Mouse (Mus musculus) intestine, embryonic 15.5 days (tissue): ENCODE data around the gene Peg3. TPM values are rescaled to one million over a fixed set of nuclear protein-coding genes. Genes with fewer than 3 reads are reported as not detected.
A peak's percentile ranks its signal among the peaks of the same experiment; 100 is the strongest.
"Not testable (repeated sequence)": the region's sequence is repeated elsewhere in the genome, so short reads cannot be mapped to it uniquely, and the experiment has no call there.

Experiments used
- ATAC-seq: fragments of 200-750 bp; cut with Nextera tagmentation; 2 replicates; pipeline ENCODE4 v1.8.0; 2017; ENCODE audit warnings: moderate TSS enrichment, moderate library complexity
- H3K27ac ChIP-seq: fragments of 300-500 bp; sonication (generic); 2 replicates; pipeline ENCODE4 v1.5.1; 2015; ENCODE audit warnings: mild to moderate bottlenecking, inconsistent platforms
- H3K27me3 ChIP-seq: fragments of 300-500 bp; sonication (generic); replicated peaks from 2 replicates; pipeline ENCODE4 v1.6.1; 2015; ENCODE audit warnings: inconsistent platforms
- H3K36me3 ChIP-seq: fragments of 300-500 bp; sonication (generic); 2 replicates; pipeline ENCODE4 v1.6.1; 2015; ENCODE audit warnings: inconsistent platforms
- H3K4me1 ChIP-seq: fragments of 300-500 bp; sonication (generic); replicated peaks from 2 replicates; pipeline ENCODE4 v1.6.1; 2015; ENCODE audit warnings: inconsistent platforms
- H3K4me2 ChIP-seq: fragments of 300-500 bp; sonication (generic); replicated peaks from 2 replicates; pipeline ENCODE4 v1.6.1; 2015; ENCODE audit warnings: mild to moderate bottlenecking, inconsistent platforms
- H3K4me3 ChIP-seq: fragments of 300-500 bp; sonication (generic); replicated peaks from 2 replicates; pipeline ENCODE4 v1.5.1; 2015; ENCODE audit warnings: inconsistent platforms
- H3K9ac ChIP-seq: fragments of 300-500 bp; sonication (generic); 2 replicates; pipeline ENCODE4 v1.6.1; 2015; ENCODE audit warnings: inconsistent platforms
- H3K9me3 ChIP-seq: fragments of 300-500 bp; sonication (generic); 2 replicates; pipeline ENCODE4 v1.6.1; 2016; ENCODE audit warnings: inconsistent platforms
- WGBS: fragments of 180-500 bp; shearing (Covaris S2); methylation state at CpG from one replicate; pipeline ENCODE4 v1.1.7; 2015; 5-methylcytosine and 5-hydroxymethylcytosine counted together
- polyA plus RNA-seq: library from polyadenylated mRNA; unstranded; fragments of >200 nt; fragmentation: Nextera tagmentation; extraction: Ambion mirVana; gene quantifications from 2 replicates; pipeline ENCODE4 v1.2.1, GENCODE M21; 2015

Gene Peg3
- 103 and 113 TPM in 2 replicates for polyA plus RNA-seq

- no peaks in the 10 kb centered on the region for H3K27me3 ChIP-seq
- peak within 1 kb of the TSS; percentile 48 for H3K4me3 ChIP-seq
- ATAC-seq, result peak; percentile 46
- peaks cover 5% of the 10 kb centered on the region; the same call in 1 of the 2 replicates for H3K9me3 ChIP-seq
- H3K36me3 ChIP-seq, result no peaks in the 10 kb centered on the region
- peak within 1 kb of the TSS; percentile 66 for H3K4me2 ChIP-seq
- H3K27ac ChIP-seq, result peak within 1 kb of the TSS; percentile 87
- peak within 1 kb of the TSS; percentile 53 for H3K9ac ChIP-seq
- WGBS, result 40% methylated on average over 24 of the region's 24 CpGs
- H3K4me1 ChIP-seq, result no peaks in the 10 kb centered on the region
Observed at GRCm38 (mm10) chr7:6730241-6730640, at the start of gene Peg3, which contains the start of gene Usp29. Peg3 (minus strand) TSS chr7:6730431. Usp29 (plus strand) TSS chr7:6730578.

- Histone ChIP-seq H3K27me3 (no peaks in the 10 kb centered on the region), H3K4me1 (peaks cover 36% of the 10 kb centered on the region), H3K4me3 (no peak overlapping the region), H3K9me3 (no peaks in the 10 kb centered on the region), H3K4me2 (no peak overlapping the region), H3K36me3 (no peaks in the 10 kb centered on the region), H3K27ac (no peak overlapping the region), H3K9ac (no peak overlapping the region)
- ATAC-seq, result no peak
- WGBS, result 77% methylated on average over 5 of the region's 5 CpGs
Observed at GRCm38 (mm10) chr7:6779172-6779571, 48.9 kb upstream of the Peg3 start.

- Histone ChIP-seq H3K4me1 (peaks cover 33% of the 10 kb centered on the region), H3K9me3 (no peaks in the 10 kb centered on the region), H3K27ac (peak overlapping the region; percentile 61), H3K27me3 (no peaks in the 10 kb centered on the region), H3K4me3 (no peak overlapping the region), H3K36me3 (no peaks in the 10 kb centered on the region), H3K4me2 (no peak overlapping the region), H3K9ac (no peak overlapping the region)
- 13% methylated on average over 4 of the region's 4 CpGs for WGBS
- ATAC-seq, result peak; percentile 50
Observed at GRCm38 (mm10) chr7:6777689-6778088, 47.5 kb upstream of the Peg3 start.

GRCm38 (mm10) chr7:6777107-6777506 is 46.9 kb upstream of the Peg3 start:
- ATAC-seq, result peak; percentile 52
- no peaks in the 10 kb centered on the region for H3K27me3 ChIP-seq
- no peaks in the 10 kb centered on the region for H3K36me3 ChIP-seq
- WGBS, result 29% methylated on average over 2 of the region's 2 CpGs
- no peak overlapping the region for H3K4me2 ChIP-seq
- no peak overlapping the region for H3K4me3 ChIP-seq
- H3K9ac ChIP-seq, result no peak overlapping the region
- H3K4me1 ChIP-seq, result peaks cover 32% of the 10 kb centered on the region
- no peaks in the 10 kb centered on the region for H3K9me3 ChIP-seq
- H3K27ac ChIP-seq, result peak overlapping the region; percentile 61

GRCm38 (mm10) chr7:6776314-6777059 is 46.3 kb upstream of the Peg3 start:
- peaks cover 26% of the 10 kb centered on the region for H3K4me1 ChIP-seq
- no peak overlapping the region for H3K4me2 ChIP-seq
- peak overlapping the region; percentile 61 for H3K27ac ChIP-seq

GRCm38 (mm10) chr7:6773865-6774413 is 43.7 kb upstream of the Peg3 start:
- ATAC-seq, result peak; percentile 50
- H3K4me1 ChIP-seq, result peaks cover 32% of the 10 kb centered on the region
- not testable (repeated sequence) for H3K27me3 ChIP-seq, H3K27ac ChIP-seq, H3K9ac ChIP-seq, H3K4me3 ChIP-seq, H3K36me3 ChIP-seq, H3K4me2 ChIP-seq, H3K9me3 ChIP-seq
- WGBS, result 40% methylated on average over 11 of the region's 11 CpGs

More at GRCm38 (mm10) chr7:6776314-6777059, 46.3 kb upstream of the Peg3 start:
- no peak for ATAC-seq
- H3K4me3 ChIP-seq, result no peak overlapping the region
- no peaks in the 10 kb centered on the region for H3K27me3 ChIP-seq
- 79% methylated on average over 10 of the region's 10 CpGs for WGBS
- H3K36me3 ChIP-seq, result no peaks in the 10 kb centered on the region
- H3K9me3 ChIP-seq, result no peaks in the 10 kb centered on the region
- H3K9ac ChIP-seq, result no peak overlapping the region

- no peak overlapping the region for H3K9ac ChIP-seq
- H3K27me3 ChIP-seq, result no peaks in the 10 kb centered on the region
- peak overlapping the region; percentile 24 for H3K27ac ChIP-seq
- no peaks in the 10 kb centered on the region for H3K36me3 ChIP-seq
- 0% methylated on average over 8 of the region's 8 CpGs for WGBS
- H3K4me2 ChIP-seq, result peak overlapping the region; percentile 37
- no peak overlapping the region for H3K4me3 ChIP-seq
- H3K9me3 ChIP-seq, result no peaks in the 10 kb centered on the region
- H3K4me1 ChIP-seq, result peaks cover 13% of the 10 kb centered on the region
- ATAC-seq, result peak; percentile 77
Observed at GRCm38 (mm10) chr7:6770286-6770685, 40.1 kb upstream of the Peg3 start.

- no peak overlapping the region for H3K4me3 ChIP-seq
- ATAC-seq, result no peak
- H3K27ac ChIP-seq, result no peak overlapping the region
- peaks cover 8% of the 10 kb centered on the region for H3K4me1 ChIP-seq
- no peak overlapping the region for H3K9ac ChIP-seq
- 47% methylated on average over 5 of the region's 5 CpGs for WGBS
- no peak overlapping the region for H3K4me2 ChIP-seq
- no peaks in the 10 kb centered on the region for H3K36me3 ChIP-seq
- H3K27me3 ChIP-seq, result no peaks in the 10 kb centered on the region
- no peaks in the 10 kb centered on the region for H3K9me3 ChIP-seq
Observed at GRCm38 (mm10) chr7:6765240-6765639, 35.0 kb upstream of the Peg3 start.

GRCm38 (mm10) chr7:6760170-6760569 is 29.9 kb upstream of the Peg3 start:
- H3K4me2 ChIP-seq, result no peak overlapping the region
- H3K4me1 ChIP-seq, result 0 out of 2 replicates have a peak, but pooled peaks cover under 1% of the 10 kb centered on the region
- no peaks in the 10 kb centered on the region for H3K9me3 ChIP-seq
- WGBS, result 70% methylated on average over 6 of the region's 6 CpGs
- H3K9ac ChIP-seq, result no peak overlapping the region
- no peaks in the 10 kb centered on the region for H3K27me3 ChIP-seq
- no peak overlapping the region for H3K27ac ChIP-seq
- no peaks in the 10 kb centered on the region for H3K36me3 ChIP-seq
- no peak for ATAC-seq
- no peak overlapping the region for H3K4me3 ChIP-seq

- Histone ChIP-seq H3K9me3 (no peaks in the 10 kb centered on the region), H3K4me3 (no peak overlapping the region), H3K36me3 (no peaks in the 10 kb centered on the region), H3K27me3 (no peaks in the 10 kb centered on the region), H3K9ac (no peak overlapping the region), H3K4me2 (no peak overlapping the region), H3K27ac (no peak overlapping the region), H3K4me1 (no peaks in the 10 kb centered on the region)
- no peak for ATAC-seq
- WGBS, result 77% methylated on average over 12 of the region's 12 CpGs
Observed at GRCm38 (mm10) chr7:6759698-6760097, 29.5 kb upstream of the Peg3 start.

GRCm38 (mm10) chr7:6756777-6757291 is 26.6 kb upstream of the Peg3 start:
- H3K27ac ChIP-seq, result no peak overlapping the region
- ATAC-seq, result no peak
- H3K4me1 ChIP-seq, result no peaks in the 10 kb centered on the region
- H3K4me2 ChIP-seq, result no peak overlapping the region
- no peaks in the 10 kb centered on the region for H3K27me3 ChIP-seq
- H3K4me3 ChIP-seq, result no peak overlapping the region
- WGBS, result 78% methylated on average over 4 of the region's 4 CpGs
- no peaks in the 10 kb centered on the region for H3K36me3 ChIP-seq
- no peaks in the 10 kb centered on the region for H3K9me3 ChIP-seq
- H3K9ac ChIP-seq, result no peak overlapping the region

GRCm38 (mm10) chr7:6753440-6753839 is 23.2 kb upstream of the Peg3 start:
- no peak; the same call in 1 of the 2 replicates for ATAC-seq
- Histone ChIP-seq H3K36me3 (no peaks in the 10 kb centered on the region), H3K9ac (no peak overlapping the region), H3K9me3 (no peaks in the 10 kb centered on the region), H3K27me3 (no peaks in the 10 kb centered on the region), H3K4me1 (no peaks in the 10 kb centered on the region), H3K27ac (no peak overlapping the region), H3K4me3 (no peak overlapping the region), H3K4me2 (no peak overlapping the region)
- WGBS, result 28% methylated on average over 4 of the region's 4 CpGs
